ENCODE assay signal across 16 mouse cellular contexts in genomic region chr16:76764994-76765393, GRCm38 (mm10).
A peak's percentile ranks its signal among the peaks of the same experiment; 100 is the strongest.
DNase-seq lines count a peak whose midpoint lies in the region; ATAC-seq lines count a peak whose summit lies in the region.
"Had no signal": no experiment of that assay in that cellular context is flagged by ENCODE, and none has a peak within 500 bp of the region (broad histone marks: within the 10 kb centered on the region; RNA-seq: fewer than 3 reads in every experiment).

No protein-coding gene starts in this region.

- DNase-seq in lung, postnatal 14 days, result no peak
- peak; percentile 36 for DNase-seq in embryo, embryonic 11 days
- peak; percentile 9 for DNase-seq in induced T-regulatory cell, adult 2 months (ENCODE audit: low read depth)
- no peak for DNase-seq in right cerebral cortex, adult 18-20 months
- DNase-seq: cerebellum, adult 11 months; gastrocnemius, postnatal 25 days; retina, postnatal 1 day had no signal

- no peak overlapping the region for H3K4me3 ChIP-seq in intestine, embryonic 16.5 days (ENCODE audit: low read length)
- H3K4me3 ChIP-seq in intestine, embryonic 15.5 days (replicated peaks), result no peak overlapping the region
- no peak overlapping the region for H3K4me3 ChIP-seq in lung, embryonic 16.5 days (ENCODE audit: low read length)
- H3K4me3 ChIP-seq: heart, embryonic 12.5 days; hindbrain, embryonic 12.5 days; left cerebral cortex, adult 2 months; midbrain, embryonic 13.5 days; neural tube, embryonic 12.5 days had no signal

- H3K36me3 ChIP-seq in intestine, embryonic 16.5 days (ENCODE audit: control insufficient read depth, insufficient read depth, low read length), result no peaks in the 10 kb centered on the region
- no peaks in the 10 kb centered on the region for H3K36me3 ChIP-seq in intestine, embryonic 15.5 days
- no peaks in the 10 kb centered on the region for H3K36me3 ChIP-seq in lung, embryonic 16.5 days (ENCODE audit: control insufficient read depth, insufficient read depth, low read length)
- H3K36me3 ChIP-seq: heart, embryonic 12.5 days; hindbrain, embryonic 12.5 days; midbrain, embryonic 13.5 days; neural tube, embryonic 12.5 days had no signal

- H3K27ac ChIP-seq in intestine, embryonic 16.5 days (ENCODE audit: low read length), result no peak overlapping the region
- no peak overlapping the region for H3K27ac ChIP-seq in intestine, embryonic 15.5 days
- H3K27ac ChIP-seq in lung, embryonic 16.5 days (ENCODE audit: low read length), result no peak overlapping the region
- H3K27ac ChIP-seq: hindbrain, embryonic 12.5 days; left cerebral cortex, adult 2 months; midbrain, embryonic 13.5 days; neural tube, embryonic 12.5 days; stomach, postnatal 0 days had no signal

- no peak overlapping the region for H3K9ac ChIP-seq in intestine, embryonic 16.5 days (ENCODE audit: low read depth, low read length)
- H3K9ac ChIP-seq in intestine, embryonic 15.5 days, result no peak overlapping the region
- H3K9ac ChIP-seq in lung, embryonic 16.5 days (ENCODE audit: low read length), result peak overlapping the region; percentile 15; the same call in 1 of the 2 replicates
- H3K9ac ChIP-seq: heart, embryonic 12.5 days; hindbrain, embryonic 12.5 days; midbrain, embryonic 13.5 days; neural tube, embryonic 12.5 days had no signal

- H3K9me3 ChIP-seq in intestine, embryonic 16.5 days (ENCODE audit: control insufficient read depth, low read length), result no peaks in the 10 kb centered on the region
- H3K9me3 ChIP-seq in intestine, embryonic 15.5 days, result no peaks in the 10 kb centered on the region
- H3K9me3 ChIP-seq in lung, embryonic 16.5 days (ENCODE audit: control insufficient read depth, low read length), result no peaks in the 10 kb centered on the region
- H3K9me3 ChIP-seq: heart, embryonic 12.5 days; hindbrain, embryonic 12.5 days; midbrain, embryonic 13.5 days; neural tube, embryonic 12.5 days had no signal

- 24% methylated on average over 5 of the region's 5 CpGs for WGBS in intestine, embryonic 16.5 days
- WGBS in intestine, embryonic 15.5 days, result 28% methylated on average over 5 of the region's 5 CpGs
- 15% methylated on average over 5 of the region's 5 CpGs for WGBS in lung, embryonic 16.5 days

- no peaks in the 10 kb centered on the region for H3K4me1 ChIP-seq in intestine, embryonic 16.5 days (ENCODE audit: control insufficient read depth, insufficient read depth, low read length)
- no peaks in the 10 kb centered on the region for H3K4me1 ChIP-seq in intestine, embryonic 15.5 days (replicated peaks)
- peaks cover 7% of the 10 kb centered on the region; the same call in 1 of the 2 replicates for H3K4me1 ChIP-seq in lung, embryonic 16.5 days (replicated peaks; ENCODE audit: control insufficient read depth, insufficient read depth, low read length)
- H3K4me1 ChIP-seq: hindbrain, embryonic 12.5 days; midbrain, embryonic 13.5 days; neural tube, embryonic 12.5 days had no signal

- no peaks in the 10 kb centered on the region for H3K27me3 ChIP-seq in intestine, embryonic 16.5 days (replicated peaks; ENCODE audit: control insufficient read depth, insufficient read depth, low read length)
- H3K27me3 ChIP-seq in intestine, embryonic 15.5 days (replicated peaks), result no peaks in the 10 kb centered on the region
- no peaks in the 10 kb centered on the region for H3K27me3 ChIP-seq in lung, embryonic 16.5 days (ENCODE audit: control insufficient read depth, insufficient read depth, low read depth, low read length)
- H3K27me3 ChIP-seq: heart, embryonic 12.5 days; hindbrain, embryonic 12.5 days; midbrain, embryonic 13.5 days; neural tube, embryonic 12.5 days had no signal

- H3K4me2 ChIP-seq in intestine, embryonic 16.5 days (ENCODE audit: low read depth, low read length), result 0 out of 2 replicates have a peak overlapping the region, but pooled peaks have one; percentile 10
- H3K4me2 ChIP-seq in intestine, embryonic 15.5 days (replicated peaks), result no peak overlapping the region
- 0 out of 2 replicates have a peak overlapping the region, but pooled peaks have one; percentile 13 for H3K4me2 ChIP-seq in lung, embryonic 16.5 days (ENCODE audit: low read depth, low read length)
- H3K4me2 ChIP-seq: heart, embryonic 12.5 days; hindbrain, embryonic 12.5 days; midbrain, embryonic 13.5 days; neural tube, embryonic 12.5 days had no signal

- no peak for ATAC-seq in intestine, embryonic 16.5 days
- no peak for ATAC-seq in intestine, embryonic 15.5 days
- no peak for ATAC-seq in lung, embryonic 16.5 days (ENCODE audit: low read depth)
- ATAC-seq: midbrain, embryonic 13.5 days had no signal

Comparison
In these comparisons a context has a peak if more than half of its experiments do, and no peak if none do; other contexts are left out.
1. DNase-seq: peak in embryo, embryonic 11 days (single experiment) and induced T-regulatory cell, adult 2 months (single experiment); none in lung, postnatal 14 days (single experiment) and right cerebral cortex, adult 18-20 months (single experiment).